Mouse (Mus musculus) 3T3-L1 (cell line): ENCODE data around the gene Hypk.

ENCODE experiments used
- DNase-seq: peaks from one replicate; pipeline ENCODE4 v3.0.0-alpha.2; 2015; ENCODE audit warnings: low read depth, low spot score

Gene Hypk

DNA sequence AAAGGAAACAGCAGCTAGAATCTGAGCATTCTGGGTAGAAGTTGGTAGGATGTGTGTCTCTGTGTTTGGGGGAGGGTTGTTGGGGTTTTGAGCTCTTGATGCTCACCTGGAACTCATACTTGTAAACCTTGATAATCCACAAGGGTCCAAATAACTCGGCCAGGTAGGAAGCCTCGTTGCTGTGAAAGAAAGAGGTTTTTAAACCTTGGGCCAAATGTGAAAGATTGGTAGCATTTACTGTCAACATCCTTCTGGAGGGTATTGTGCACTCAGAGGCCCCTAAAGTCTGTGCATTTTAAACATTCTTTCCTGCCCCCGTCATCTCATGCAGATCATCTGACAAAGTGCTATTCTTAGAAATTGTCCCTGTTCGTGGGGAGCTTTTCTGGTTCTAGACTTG is at the start of gene Hypk:
Gene Hypk (plus strand): TSS at position 301 of the 400 bp plus-strand sequence.
- peak; percentile 62 for DNase-seq

GRCm38 (mm10) chr2:121403296-121403695 is 49.8 kb upstream of the Hypk start:
- DNase-seq, result no peak

- peak; percentile 68 for DNase-seq
These were observed 44.9 kb upstream of the Hypk start for GRCm38 (mm10) chr2:121408160-121408559.

- DNase-seq, result no peak
These were observed 40.2 kb upstream of the Hypk start for GRCm38 (mm10) chr2:121412843-121413386.

DNA sequence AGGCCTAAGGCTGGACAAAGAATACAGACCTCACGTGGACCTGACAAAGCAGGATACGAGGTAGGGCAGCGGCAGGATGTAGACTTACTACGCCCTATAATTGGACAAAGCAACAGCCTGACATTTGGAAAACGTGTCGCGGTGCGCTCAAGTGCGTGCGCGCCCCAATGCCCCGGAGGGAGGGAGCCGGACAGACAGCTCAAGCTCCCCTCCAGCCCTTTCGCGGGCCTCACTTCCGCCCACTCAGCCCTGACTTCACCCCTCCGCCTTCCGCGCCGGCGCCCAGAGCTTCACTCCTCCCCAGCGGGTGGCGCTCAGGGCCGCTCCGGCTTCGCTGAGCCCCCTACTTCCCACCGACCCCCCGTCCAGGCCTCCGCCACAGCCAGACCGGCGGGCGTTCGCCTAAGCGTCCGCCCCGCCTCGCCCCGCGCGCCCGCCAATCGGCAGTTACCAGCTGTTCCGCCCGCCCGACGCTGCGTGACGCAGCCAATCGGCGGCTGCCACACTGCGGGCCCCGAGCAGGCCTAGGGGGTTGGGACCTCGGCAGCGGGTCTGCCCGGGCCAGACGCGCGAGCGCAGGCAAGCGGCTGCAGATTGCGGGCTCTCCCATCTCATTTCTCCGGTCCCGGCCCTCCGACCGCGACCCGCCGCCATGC is 39.6 kb upstream of the Hypk start, which contains the start of the genes Pdia3 and Catsper2:
Gene Pdia3 (plus strand): TSS at position 389 of the 656 bp plus-strand sequence.
Gene Catsper2 (minus strand): TSS at position 406 of the 656 bp plus-strand sequence.
- DNase-seq, result peak; percentile 93

DNA sequence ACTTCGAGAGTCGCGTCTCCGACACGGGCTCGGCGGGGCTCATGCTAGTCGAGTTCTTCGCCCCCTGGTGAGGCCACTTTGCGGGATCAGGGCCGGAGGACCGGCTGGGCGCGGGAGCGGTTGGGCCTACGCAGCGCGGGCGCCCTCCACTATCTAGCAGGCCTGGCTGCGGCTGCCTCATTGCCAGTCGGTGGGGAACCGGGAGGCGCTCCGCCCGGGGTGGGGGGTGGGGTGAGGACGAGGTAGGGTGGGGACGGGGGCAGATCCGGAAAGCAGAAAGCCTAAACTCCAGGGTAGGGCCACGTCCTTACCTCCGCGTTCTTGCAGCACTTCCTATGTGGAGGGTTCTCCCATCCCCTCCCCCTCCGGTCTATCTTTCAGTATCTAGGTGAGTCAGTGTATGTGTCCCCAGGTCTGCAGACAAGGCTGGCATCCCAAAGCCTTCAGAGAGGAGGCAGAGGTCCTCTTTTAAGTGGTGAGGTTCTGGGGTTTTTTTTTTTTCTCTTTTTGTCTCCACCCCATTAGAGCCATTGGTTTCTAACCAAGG is 38.9 kb upstream of the Hypk start:
- peak; percentile 74 for DNase-seq

DNA sequence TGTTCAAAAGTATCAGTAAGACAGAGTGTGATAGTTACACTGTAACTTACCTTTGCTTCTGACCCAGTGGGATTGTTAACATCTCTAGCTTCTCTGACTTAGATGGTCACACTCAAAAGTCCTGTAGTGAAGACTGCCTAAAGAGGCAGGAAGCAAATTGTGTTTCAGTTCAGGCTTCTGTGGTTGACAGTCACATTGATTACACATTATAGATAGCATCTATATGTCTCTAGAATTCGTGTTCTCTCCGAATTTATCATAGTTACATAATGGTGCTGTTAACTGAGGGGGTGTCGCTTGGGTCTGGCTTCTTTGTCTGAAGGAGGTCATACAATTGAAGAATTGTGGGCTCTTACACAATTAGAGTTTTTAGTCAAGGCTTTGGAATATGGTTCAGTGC is 38.0 kb upstream of the Hypk start:
- no peak for DNase-seq

DNA sequence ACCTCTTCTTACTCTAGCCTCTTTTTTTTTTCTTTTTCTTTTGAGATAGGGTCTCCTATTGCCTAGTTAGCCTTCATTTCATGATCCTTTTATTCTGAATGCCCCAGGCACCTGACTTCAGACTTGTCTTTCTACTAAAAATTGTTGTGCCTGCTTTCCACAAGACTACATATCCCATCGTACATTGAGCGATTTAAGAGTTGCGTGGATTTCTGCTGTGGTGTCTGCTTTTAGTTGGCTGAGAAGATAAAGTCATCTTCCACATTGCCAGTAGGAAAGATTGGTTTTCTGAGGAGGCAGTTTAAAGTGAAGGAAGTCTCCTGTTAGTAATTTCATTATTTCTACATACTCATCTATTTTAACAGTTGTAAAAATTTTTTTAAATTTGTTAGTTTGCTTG is 37.5 kb upstream of the Hypk start:
- no peak for DNase-seq

DNA sequence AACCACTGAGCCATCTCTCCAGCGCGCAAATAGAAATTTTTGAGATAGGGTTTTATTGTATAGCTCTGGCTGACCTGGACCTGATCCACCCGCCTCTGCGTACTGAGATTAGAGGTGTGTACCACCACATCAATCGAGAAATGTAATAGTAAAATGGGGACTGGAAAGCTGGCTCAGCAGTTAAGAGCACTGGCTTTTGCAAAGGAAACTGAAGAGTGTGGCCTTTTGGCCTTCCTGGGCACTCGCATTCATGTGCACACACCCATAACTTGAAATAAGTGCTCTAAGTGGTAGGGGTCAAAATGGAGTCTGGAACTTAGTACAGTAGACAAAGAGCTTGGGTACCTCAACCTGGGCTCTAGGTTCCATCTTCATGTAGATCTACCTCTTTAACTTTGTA is 36.7 kb upstream of the Hypk start:
- no peak for DNase-seq

GRCm38 (mm10) chr2:121418476-121418875 is 34.6 kb upstream of the Hypk start:
- no peak for DNase-seq

- DNase-seq, result no peak
These were observed 29.9 kb upstream of the Hypk start for GRCm38 (mm10) chr2:121423166-121423565.

GRCm38 (mm10) chr2:121425890-121426289 is 27.2 kb upstream of the Hypk start:
- DNase-seq, result no peak

DNA sequence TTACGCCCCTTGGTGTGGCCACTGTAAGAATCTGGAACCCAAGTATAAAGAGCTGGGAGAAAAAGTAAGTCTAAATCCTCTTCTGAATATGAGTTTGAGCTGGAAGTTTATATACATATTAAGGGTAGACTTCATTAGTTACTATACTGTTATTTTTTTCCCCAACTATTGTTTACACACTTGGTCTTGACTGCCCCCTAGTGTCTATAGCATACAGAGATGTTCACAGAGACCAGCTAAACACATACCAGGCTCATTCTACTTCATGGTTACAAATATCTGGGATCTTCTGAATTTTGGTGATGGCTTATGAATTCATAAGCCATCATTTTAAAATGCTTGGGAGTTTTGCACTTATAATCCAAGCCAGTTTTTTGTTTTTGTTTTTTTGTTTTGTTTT is 18.2 kb upstream of the Hypk start:
- peak; percentile 78 for DNase-seq

DNA sequence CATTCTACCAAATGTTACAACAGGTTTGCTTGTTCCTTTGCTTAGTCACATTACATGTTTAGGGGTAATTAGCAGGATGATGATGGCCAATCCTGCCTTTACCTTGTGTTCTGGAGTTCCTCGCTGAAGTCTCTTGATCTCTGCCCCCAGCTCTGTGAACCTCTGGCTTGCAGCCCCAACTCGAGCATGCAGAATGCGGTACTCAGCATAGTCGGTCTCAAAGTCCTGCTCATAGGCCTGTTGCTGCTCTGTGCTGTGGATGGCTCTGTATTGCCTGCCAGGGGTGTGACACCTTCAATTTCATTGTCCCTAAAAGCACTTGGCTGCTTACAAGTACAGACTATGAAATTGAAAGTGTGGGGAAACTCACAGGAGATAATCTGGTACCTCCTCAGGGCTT is 13.3 kb upstream of the Hypk start:
- DNase-seq, result no peak

GRCm38 (mm10) chr2:121440834-121441605 is 12.1 kb upstream of the Hypk start:
- no peak for DNase-seq

DNA sequence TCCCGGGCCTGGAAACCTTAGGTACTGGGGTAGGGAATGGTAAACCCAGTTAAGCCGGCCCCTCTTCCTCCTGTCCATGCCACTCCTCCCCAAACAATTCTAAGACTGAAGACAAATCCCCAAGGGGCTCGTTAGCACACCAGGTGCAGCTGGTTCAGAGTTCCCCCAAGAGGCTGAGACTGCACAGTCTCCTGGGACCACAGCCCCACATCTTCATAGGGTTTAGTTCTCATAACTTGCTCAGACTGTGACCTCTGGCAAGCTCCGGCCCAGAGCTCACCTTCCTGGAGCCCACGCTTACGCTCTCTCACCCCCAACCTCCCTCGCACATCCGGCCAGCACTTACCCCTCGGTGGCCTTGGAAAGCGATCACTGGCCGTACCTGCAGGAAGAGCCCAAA is 11.3 kb upstream of the Hypk start:
- no peak for DNase-seq

GRCm38 (mm10) chr2:121442259-121443067 is 10.6 kb upstream of the Hypk start:
- no peak for DNase-seq

DNA sequence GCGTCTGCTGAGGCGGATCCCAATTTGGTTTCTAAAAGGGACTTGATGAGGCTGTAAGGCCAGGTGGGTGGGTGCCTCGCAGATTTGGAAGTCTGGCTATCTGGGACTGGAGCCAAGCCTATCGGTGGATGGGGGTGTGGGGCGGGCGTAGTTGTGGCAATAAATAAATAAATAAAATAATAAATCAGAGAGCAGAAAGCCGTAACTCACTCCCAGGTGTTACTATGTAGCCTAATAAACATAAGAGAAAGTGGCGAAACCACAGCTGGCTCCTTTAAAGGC is 10.1 kb upstream of the Hypk start:
- no peak for DNase-seq

DNA sequence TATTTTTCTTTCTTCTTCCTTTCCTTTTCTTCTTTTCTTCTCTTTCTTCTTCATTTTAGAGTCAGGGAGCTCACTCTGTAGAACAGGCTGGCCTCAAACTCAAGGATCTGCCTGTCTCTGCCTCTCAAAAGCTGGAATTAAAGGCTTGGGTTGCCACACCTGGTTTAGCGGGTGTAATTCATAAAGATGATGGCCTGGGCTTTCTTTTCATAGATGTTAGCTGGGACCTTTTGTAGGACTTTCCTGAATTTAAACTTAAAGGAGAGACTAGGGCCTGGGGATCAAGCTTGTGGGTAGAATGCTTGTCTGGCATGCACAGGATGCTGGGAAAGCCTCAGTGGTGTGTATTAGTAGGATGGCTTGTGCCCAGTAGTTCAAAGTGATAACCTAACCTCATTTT is 8.9 kb upstream of the Hypk start, which contains the start of gene Ell3:
Gene Ell3 (minus strand): TSS at position 101 of the 400 bp plus-strand sequence.
- no peak for DNase-seq

GRCm38 (mm10) chr2:121445117-121445516 is 8.0 kb upstream of the Hypk start:
- no peak for DNase-seq

DNA sequence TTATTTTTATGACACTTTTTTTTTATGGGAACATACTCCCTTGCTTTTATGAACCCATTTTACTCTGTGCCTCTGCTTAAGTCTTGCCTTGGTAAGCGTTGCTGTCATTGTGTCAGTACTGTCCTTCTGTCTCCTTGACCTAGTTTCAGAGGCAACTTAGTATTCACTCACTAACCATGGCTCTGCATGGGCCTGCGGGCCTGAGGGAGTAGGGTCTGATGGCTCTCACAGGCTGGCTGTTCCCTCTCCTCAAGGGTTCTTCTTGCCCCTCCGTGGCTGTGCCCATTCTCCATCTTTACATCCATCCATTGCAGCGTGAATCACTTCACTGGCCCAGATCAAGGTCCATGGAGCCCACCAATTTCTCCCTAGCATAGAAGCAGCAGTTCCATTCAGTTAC is 6.6 kb upstream of the Hypk start:
- no peak for DNase-seq

DNA sequence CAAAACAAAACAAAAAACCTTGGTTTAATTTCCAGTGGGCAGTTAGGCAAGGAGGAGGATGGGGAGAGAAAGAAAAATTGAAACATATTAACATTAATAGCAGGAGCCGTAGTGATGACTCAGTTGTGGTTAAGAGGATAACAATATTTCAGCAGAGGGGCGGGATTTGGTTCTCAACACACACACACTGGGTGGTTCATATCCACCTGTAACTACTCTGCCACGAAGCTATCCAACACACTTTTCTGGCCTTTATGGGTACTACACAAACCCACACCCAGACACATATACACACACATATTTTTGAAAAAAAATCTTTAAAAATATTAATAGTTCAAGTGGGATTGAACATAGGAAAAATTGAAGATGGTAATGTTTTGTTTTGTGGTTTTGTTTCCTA is 6.1 kb upstream of the Hypk start:
- peak; percentile 83 for DNase-seq
